Mouse (Mus musculus): Measurements from ENCODE around the gene Icam2.
"Not testable (repeated sequence)": the region's sequence is repeated elsewhere in the genome, so short reads cannot be mapped to it uniquely, and the experiment has no call there.

Gene Icam2

GRCm38 (mm10) chr11:106344910-106345309, 43.0 kb downstream of the Icam2 start:
- no peak for DNase-seq (ENCODE audit: low spot score in 2 of 2)

- DNase-seq (ENCODE audit: low spot score in 2 of 2) = no peak
These were observed 46.8 kb downstream of the Icam2 start for GRCm38 (mm10) chr11:106340990-106341520.

- not testable (repeated sequence) for DNase-seq (ENCODE audit: low spot score in 2 of 2)
These were observed 48.6 kb downstream of the Icam2 start for GRCm38 (mm10) chr11:106339323-106339722.

GRCm38 (mm10) chr11:106338870-106339269, 49.0 kb downstream of the Icam2 start:
- no peak for DNase-seq (ENCODE audit: low spot score in 2 of 2)

GRCm38 (mm10) chr11:106338029-106338428, 49.8 kb downstream of the Icam2 start:
- DNase-seq (ENCODE audit: low spot score in 2 of 2) = no peak

- no peak for DNase-seq (ENCODE audit: low spot score in 2 of 2)
These were observed 53.8 kb downstream of the Icam2 start for GRCm38 (mm10) chr11:106334066-106334465.

- DNase-seq (ENCODE audit: low spot score in 2 of 2) = no peak
These were observed 55.4 kb downstream of the Icam2 start for GRCm38 (mm10) chr11:106332458-106332857.

GRCm38 (mm10) chr11:106329682-106330081, 58.2 kb downstream of the Icam2 start:
- no peak for DNase-seq (ENCODE audit: low spot score in 2 of 2)

GRCm38 (mm10) chr11:106329128-106329527, 58.7 kb downstream of the Icam2 start:
- no peak for DNase-seq (ENCODE audit: low spot score in 2 of 2)

GRCm38 (mm10) chr11:106328521-106328920, 59.4 kb downstream of the Icam2 start:
- DNase-seq (ENCODE audit: low spot score in 2 of 2) = no peak
